In genomic region chr5:135285211-135285610, GRCm38 (mm10) we compare ENCODE assay signal across 20 mouse cellular contexts. TPM values are rescaled to one million over a fixed set of nuclear protein-coding genes. Genes with fewer than 3 reads are reported as not detected.
DNase-seq lines count a peak whose midpoint lies in the region; ATAC-seq lines count a peak whose summit lies in the region.
"Had no signal": no experiment of that assay in that cellular context is flagged by ENCODE, and none has a peak within 500 bp of the region (broad histone marks: within the 10 kb centered on the region; RNA-seq: fewer than 3 reads in every experiment).

No protein-coding gene starts in this region.

- no peak for DNase-seq in forebrain, embryonic 10.5 days (ENCODE audit: extremely low spot score, low spot score)
- DNase-seq in forebrain, embryonic 11.5 days (ENCODE audit: low spot score), result no peak
- DNase-seq in heart, embryonic 10.5 days (ENCODE audit: low spot score), result peak; percentile 52
- no peak for DNase-seq in heart, postnatal 14 days
- no peak for DNase-seq in midbrain, embryonic 10.5 days (ENCODE audit: low spot score)
- DNase-seq in cerebellum, postnatal 36 days, result no peak
- DNase-seq: adrenal gland, postnatal 14 days; cerebellum, adult 18-20 months; cerebellum, adult 9-11 months; embryo, embryonic 11 days; gastrocnemius, postnatal 10 days; heart, adult 2 months; heart, postnatal 4 days; kidney, adult 8-10 months had no signal

- no peaks in the 10 kb centered on the region for H3K36me3 ChIP-seq in forebrain, embryonic 10.5 days (replicated peaks)
- no peaks in the 10 kb centered on the region for H3K36me3 ChIP-seq in forebrain, embryonic 11.5 days (ENCODE audit: control insufficient read depth, insufficient read depth, low read length)
- H3K36me3 ChIP-seq in heart, embryonic 10.5 days, result no peaks in the 10 kb centered on the region
- H3K36me3 ChIP-seq in midbrain, embryonic 10.5 days, result no peaks in the 10 kb centered on the region
- no peaks in the 10 kb centered on the region for H3K36me3 ChIP-seq in midbrain, embryonic 15.5 days (replicated peaks)
- H3K36me3 ChIP-seq: embryonic facial prominence, embryonic 12.5 days; heart, embryonic 12.5 days; hindbrain, embryonic 15.5 days had no signal

- 77% methylated on average over 3 of the region's 3 CpGs for WGBS in forebrain, embryonic 10.5 days
- 69% methylated on average over 3 of the region's 3 CpGs for WGBS in forebrain, embryonic 11.5 days
- WGBS in heart, embryonic 10.5 days, result 74% methylated on average over 3 of the region's 3 CpGs
- WGBS in midbrain, embryonic 10.5 days, result 75% methylated on average over 3 of the region's 3 CpGs
- 50% methylated on average over 3 of the region's 3 CpGs for WGBS in midbrain, embryonic 15.5 days

- H3K9ac ChIP-seq in forebrain, embryonic 11.5 days (ENCODE audit: low read length), result no peak overlapping the region
- no peak overlapping the region for H3K9ac ChIP-seq in midbrain, embryonic 15.5 days
- H3K9ac ChIP-seq: embryonic facial prominence, embryonic 12.5 days; heart, embryonic 12.5 days; hindbrain, embryonic 15.5 days had no signal

- no peaks in the 10 kb centered on the region for H3K9me3 ChIP-seq in forebrain, embryonic 10.5 days
- no peaks in the 10 kb centered on the region for H3K9me3 ChIP-seq in forebrain, embryonic 11.5 days (ENCODE audit: control insufficient read depth, low read length)
- H3K9me3 ChIP-seq in heart, embryonic 10.5 days, result no peaks in the 10 kb centered on the region
- no peaks in the 10 kb centered on the region for H3K9me3 ChIP-seq in midbrain, embryonic 10.5 days (replicated peaks)
- no peaks in the 10 kb centered on the region for H3K9me3 ChIP-seq in midbrain, embryonic 15.5 days
- H3K9me3 ChIP-seq: embryonic facial prominence, embryonic 12.5 days; heart, embryonic 12.5 days; hindbrain, embryonic 15.5 days had no signal

- peak overlapping the region; percentile 63; the same call in 1 of the 2 replicates for H3K27ac ChIP-seq in forebrain, embryonic 10.5 days
- no peak overlapping the region for H3K27ac ChIP-seq in forebrain, embryonic 11.5 days (ENCODE audit: low read depth, low read length)
- H3K27ac ChIP-seq in heart, embryonic 10.5 days, result no peak overlapping the region
- H3K27ac ChIP-seq in midbrain, embryonic 10.5 days (replicated peaks), result peak overlapping the region; percentile 2; the same call in 1 of the 2 replicates
- no peak overlapping the region for H3K27ac ChIP-seq in midbrain, embryonic 15.5 days
- H3K27ac ChIP-seq: embryonic facial prominence, embryonic 12.5 days; heart, adult 2 months; hindbrain, embryonic 15.5 days had no signal

- no peak overlapping the region for H3K4me2 ChIP-seq in forebrain, embryonic 11.5 days (ENCODE audit: low read depth, low read length, severe bottlenecking)
- no peak overlapping the region for H3K4me2 ChIP-seq in midbrain, embryonic 15.5 days
- H3K4me2 ChIP-seq: embryonic facial prominence, embryonic 12.5 days; heart, embryonic 12.5 days; hindbrain, embryonic 15.5 days had no signal

- H3K27me3 ChIP-seq in forebrain, embryonic 10.5 days (ENCODE audit: poor library complexity, severe bottlenecking), result no peaks in the 10 kb centered on the region
- H3K27me3 ChIP-seq in forebrain, embryonic 11.5 days (ENCODE audit: control insufficient read depth, insufficient read depth, low read length), result no peaks in the 10 kb centered on the region
- peaks cover 4% of the 10 kb centered on the region; the same call in 1 of the 2 replicates for H3K27me3 ChIP-seq in heart, embryonic 10.5 days (ENCODE audit: insufficient read depth, poor library complexity, severe bottlenecking)
- no peaks in the 10 kb centered on the region for H3K27me3 ChIP-seq in midbrain, embryonic 10.5 days (ENCODE audit: low read depth, poor library complexity, severe bottlenecking)
- no peaks in the 10 kb centered on the region for H3K27me3 ChIP-seq in midbrain, embryonic 15.5 days (replicated peaks)
- H3K27me3 ChIP-seq: embryonic facial prominence, embryonic 12.5 days; hindbrain, embryonic 15.5 days had no signal

- ATAC-seq in forebrain, embryonic 11.5 days (replicated peaks; ENCODE audit: low FRiP score), result no peak
- ATAC-seq in midbrain, embryonic 15.5 days (replicated peaks), result no peak
- ATAC-seq: inflammation-experienced regulatory T-cells, adult 6 months; intestine, postnatal 0 days had no signal

- H3K4me3 ChIP-seq in forebrain, embryonic 10.5 days, result no peak overlapping the region
- no peak overlapping the region for H3K4me3 ChIP-seq in forebrain, embryonic 11.5 days (ENCODE audit: low read depth, low read length)
- no peak overlapping the region for H3K4me3 ChIP-seq in heart, embryonic 10.5 days
- no peak overlapping the region for H3K4me3 ChIP-seq in midbrain, embryonic 10.5 days
- no peak overlapping the region for H3K4me3 ChIP-seq in midbrain, embryonic 15.5 days
- H3K4me3 ChIP-seq: embryonic facial prominence, embryonic 12.5 days; heart, adult 2 months; heart, embryonic 12.5 days; hindbrain, embryonic 15.5 days had no signal

- intact Hi-C loops in heart, postnatal 14 days (cut with DNase I), result loop anchor here (5.0 kb wide), 1 partner anchor 168 kb away; no protein-coding TSS in a partner anchor

- peaks cover 15% of the 10 kb centered on the region for H3K4me1 ChIP-seq in forebrain, embryonic 10.5 days
- no peaks in the 10 kb centered on the region for H3K4me1 ChIP-seq in forebrain, embryonic 11.5 days (replicated peaks; ENCODE audit: control insufficient read depth, insufficient read depth, low read length)
- H3K4me1 ChIP-seq in heart, embryonic 10.5 days, result no peaks in the 10 kb centered on the region
- H3K4me1 ChIP-seq in midbrain, embryonic 10.5 days, result peaks cover 4% of the 10 kb centered on the region; the same call in 1 of the 2 replicates
- no peaks in the 10 kb centered on the region for H3K4me1 ChIP-seq in midbrain, embryonic 15.5 days
- H3K4me1 ChIP-seq: embryonic facial prominence, embryonic 12.5 days; hindbrain, embryonic 15.5 days had no signal

RNA-seq across cellular contexts. Expression of gene Fzd9, which starts 34.2 kb away (rescaled TPM):
- polyA plus RNA-seq in forebrain, embryonic 10.5 days (2016; fragmentation: Nextera tagmentation; extraction: Ambion mirVana), result 13.6 and 14.1 TPM in 2 replicates
- polyA plus RNA-seq in forebrain, embryonic 11.5 days (2014; fragmentation: Nextera tagmentation; extraction: Ambion mirVana), result 19.5 and 19.7 TPM in 2 replicates
- polyA plus RNA-seq in heart, embryonic 10.5 days (2016; fragmentation: Nextera tagmentation; extraction: Ambion mirVana), result 4.5 and 7.2 TPM in 2 replicates
- under 1 TPM; 0.29 to 0.55 TPM for total RNA-seq in heart, postnatal 14 days (2021)
- 15.5 and 16.0 TPM in 2 replicates for polyA plus RNA-seq in midbrain, embryonic 10.5 days (2016; fragmentation: Nextera tagmentation; extraction: Ambion mirVana)
- 11.5 and 15.4 TPM in 2 replicates for polyA plus RNA-seq in midbrain, embryonic 15.5 days (2015; fragmentation: Nextera tagmentation; extraction: Ambion mirVana)

Comparison
In these comparisons a context has a peak if more than half of its experiments do, and no peak if none do; other contexts are left out.
1. H3K27ac ChIP-seq: peak in forebrain, embryonic 10.5 days (single experiment) and midbrain, embryonic 10.5 days (single experiment); none in forebrain, embryonic 11.5 days (single experiment), heart, embryonic 10.5 days (single experiment) and midbrain, embryonic 15.5 days (single experiment).